ENCODE assay signal across 10 mouse cellular contexts in genomic region chr7:97590488-97590887, GRCm38 (mm10). TPM values are rescaled to one million over a fixed set of nuclear protein-coding genes. Genes with fewer than 3 reads are reported as not detected.
DNase-seq lines count a peak whose midpoint lies in the region; ATAC-seq lines count a peak whose summit lies in the region.
"Had no signal": no experiment of that assay in that cellular context is flagged by ENCODE, and none has a peak within 500 bp of the region (broad histone marks: within the 10 kb centered on the region; RNA-seq: fewer than 3 reads in every experiment).

No protein-coding gene starts in this region.

- H3K27ac ChIP-seq in embryonic facial prominence, embryonic 12.5 days, result no peak overlapping the region
- H3K27ac ChIP-seq in embryonic facial prominence, embryonic 10.5 days (replicated peaks), result no peak overlapping the region
- 0 out of 2 replicates have a peak overlapping the region, but pooled peaks have one; percentile 58 for H3K27ac ChIP-seq in kidney, embryonic 16.5 days (ENCODE audit: low read length)
- no peak overlapping the region for H3K27ac ChIP-seq in intestine, embryonic 15.5 days
- H3K27ac ChIP-seq: hindbrain, embryonic 15.5 days had no signal

- no peaks in the 10 kb centered on the region for H3K27me3 ChIP-seq in embryonic facial prominence, embryonic 12.5 days
- H3K27me3 ChIP-seq in embryonic facial prominence, embryonic 10.5 days (replicated peaks; ENCODE audit: low read depth, poor library complexity, severe bottlenecking), result no peaks in the 10 kb centered on the region
- H3K27me3 ChIP-seq in kidney, embryonic 16.5 days (ENCODE audit: insufficient read depth, low read length), result no peaks in the 10 kb centered on the region
- no peaks in the 10 kb centered on the region for H3K27me3 ChIP-seq in intestine, embryonic 15.5 days (replicated peaks)
- H3K27me3 ChIP-seq: hindbrain, embryonic 15.5 days had no signal

- H3K36me3 ChIP-seq in embryonic facial prominence, embryonic 12.5 days, result 0 out of 2 replicates have a peak, but pooled peaks cover 6% of the 10 kb centered on the region
- peaks cover 45% of the 10 kb centered on the region for H3K36me3 ChIP-seq in embryonic facial prominence, embryonic 10.5 days (replicated peaks)
- H3K36me3 ChIP-seq in kidney, embryonic 16.5 days (ENCODE audit: insufficient read depth, low read length), result 0 out of 2 replicates have a peak, but pooled peaks cover 2% of the 10 kb centered on the region
- no peaks in the 10 kb centered on the region for H3K36me3 ChIP-seq in intestine, embryonic 15.5 days
- H3K36me3 ChIP-seq: hindbrain, embryonic 15.5 days had no signal

- no peak overlapping the region for H3K4me2 ChIP-seq in embryonic facial prominence, embryonic 12.5 days (replicated peaks)
- no peak overlapping the region for H3K4me2 ChIP-seq in kidney, embryonic 16.5 days (replicated peaks; ENCODE audit: low read depth, low read length)
- peak overlapping the region; percentile 33 for H3K4me2 ChIP-seq in intestine, embryonic 15.5 days (replicated peaks)
- H3K4me2 ChIP-seq: hindbrain, embryonic 15.5 days had no signal

- 0 out of 2 replicates have a peak, but pooled peaks have one; percentile 15 for ATAC-seq in embryonic facial prominence, embryonic 12.5 days (ENCODE audit: insufficient number of reproducible peaks, insufficient read depth, low FRiP score, low TSS enrichment)
- ATAC-seq in kidney, embryonic 16.5 days (ENCODE audit: low FRiP score, low TSS enrichment), result peak; percentile 69; the same call in 1 of the 2 replicates
- ATAC-seq in intestine, embryonic 15.5 days, result peak; percentile 73

- 39% methylated on average over 3 of the region's 3 CpGs for WGBS in embryonic facial prominence, embryonic 12.5 days
- 53% methylated on average over 3 of the region's 3 CpGs for WGBS in embryonic facial prominence, embryonic 10.5 days
- WGBS in kidney, embryonic 16.5 days, result 24% methylated on average over 3 of the region's 3 CpGs
- WGBS in intestine, embryonic 15.5 days, result 6% methylated on average over 3 of the region's 3 CpGs

- peaks cover 14% of the 10 kb centered on the region; the same call in 1 of the 2 replicates for H3K4me1 ChIP-seq in embryonic facial prominence, embryonic 12.5 days
- H3K4me1 ChIP-seq in embryonic facial prominence, embryonic 10.5 days, result peaks cover 19% of the 10 kb centered on the region
- H3K4me1 ChIP-seq in kidney, embryonic 16.5 days (ENCODE audit: insufficient read depth, low read length), result peaks cover 32% of the 10 kb centered on the region
- peaks cover 18% of the 10 kb centered on the region for H3K4me1 ChIP-seq in intestine, embryonic 15.5 days (replicated peaks)

- H3K4me3 ChIP-seq in embryonic facial prominence, embryonic 12.5 days, result no peak overlapping the region
- H3K4me3 ChIP-seq in embryonic facial prominence, embryonic 10.5 days, result no peak overlapping the region
- no peak overlapping the region for H3K4me3 ChIP-seq in kidney, embryonic 16.5 days (ENCODE audit: low read length)
- H3K4me3 ChIP-seq in intestine, embryonic 15.5 days (replicated peaks), result no peak overlapping the region
- H3K4me3 ChIP-seq: hindbrain, embryonic 15.5 days had no signal

- no peaks in the 10 kb centered on the region for H3K9me3 ChIP-seq in embryonic facial prominence, embryonic 12.5 days
- H3K9me3 ChIP-seq in embryonic facial prominence, embryonic 10.5 days, result no peaks in the 10 kb centered on the region
- H3K9me3 ChIP-seq in kidney, embryonic 16.5 days (ENCODE audit: low read length), result no peaks in the 10 kb centered on the region
- H3K9me3 ChIP-seq in intestine, embryonic 15.5 days, result no peaks in the 10 kb centered on the region
- H3K9me3 ChIP-seq: hindbrain, embryonic 15.5 days had no signal

- no peak for DNase-seq in embryonic facial prominence, embryonic 10.5 days (ENCODE audit: low spot score)
- DNase-seq in kidney, adult 18-20 months, result no peak
- DNase-seq in mesoderm, embryonic 11.5 days (ENCODE audit: low read depth, low spot score), result peak; percentile 16
- DNase-seq in thymus, postnatal 36 days, result no peak
- no peak for DNase-seq in spleen, postnatal 4 days (ENCODE audit: low spot score in 2 of 2)
- DNase-seq: adrenal gland, postnatal 10 days had no signal

- H3K9ac ChIP-seq in embryonic facial prominence, embryonic 12.5 days, result no peak overlapping the region
- H3K9ac ChIP-seq in kidney, embryonic 16.5 days (replicated peaks; ENCODE audit: low read length), result no peak overlapping the region
- H3K9ac ChIP-seq in intestine, embryonic 15.5 days, result no peak overlapping the region
- H3K9ac ChIP-seq: hindbrain, embryonic 15.5 days had no signal

RNA-seq across cellular contexts. Expression of gene Rsf1, which starts 10.8 kb away (rescaled TPM):
- polyA plus RNA-seq in embryonic facial prominence, embryonic 12.5 days (2016; fragmentation: Nextera tagmentation; extraction: Ambion mirVana), result 33.4 and 34.2 TPM in 2 replicates
- 26.2 and 27.0 TPM in 2 replicates for polyA plus RNA-seq in embryonic facial prominence, embryonic 10.5 days (2016; fragmentation: Nextera tagmentation; extraction: Ambion mirVana)
- 18.8 and 20.9 TPM in 2 replicates for polyA plus RNA-seq in kidney, embryonic 16.5 days (2015; fragmentation: Nextera tagmentation; extraction: Ambion mirVana)
- polyA plus RNA-seq in intestine, embryonic 15.5 days (2015; fragmentation: Nextera tagmentation; extraction: Ambion mirVana), result 16.9 and 18.8 TPM in 2 replicates

RNA-seq across cellular contexts. Expression of gene Aamdc, which starts 11.2 kb away (rescaled TPM):
- polyA plus RNA-seq in embryonic facial prominence, embryonic 12.5 days (2016; fragmentation: Nextera tagmentation; extraction: Ambion mirVana), result 54.7 and 59.5 TPM in 2 replicates
- 35.9 and 38.0 TPM in 2 replicates for polyA plus RNA-seq in embryonic facial prominence, embryonic 10.5 days (2016; fragmentation: Nextera tagmentation; extraction: Ambion mirVana)
- polyA plus RNA-seq in kidney, embryonic 16.5 days (2015; fragmentation: Nextera tagmentation; extraction: Ambion mirVana), result 57.5 and 58.5 TPM in 2 replicates
- polyA plus RNA-seq in intestine, embryonic 15.5 days (2015; fragmentation: Nextera tagmentation; extraction: Ambion mirVana), result 54.5 and 61.4 TPM in 2 replicates

Comparison
In these comparisons a context has a peak if more than half of its experiments do, and no peak if none do; other contexts are left out.
1. ATAC-seq: peak in every context shown above with its lines; median percentile 73 in intestine, embryonic 15.5 days; 69 in kidney, embryonic 16.5 days; 15 in embryonic facial prominence, embryonic 12.5 days.